Mouse (Mus musculus) adrenal gland, postnatal 14 days (tissue): Measurements from ENCODE around the gene Pls1. TPM values are rescaled to one million over a fixed set of nuclear protein-coding genes. Genes with fewer than 3 reads are reported as not detected.

Experiments
- DNase-seq: peaks from one replicate; pipeline ENCODE4 v3.0.0; 2021; ENCODE audit warnings: mixed read lengths
- long read RNA-seq, 2 experiments: library from polyadenylated mRNA; stranded (forward); transcript quantifications; one replicate each; pipeline ENCODE4 v2.0.0; 2021
- total RNA-seq: library from RNA; stranded (reverse); gene quantifications from 2 replicates; pipeline ENCODE4 v1.2.3, GENCODE M21; 2021

The Pls1 gene
- total RNA-seq, result 4.1 and 6.1 TPM in 2 replicates
- long read RNA-seq, experiment 1, partial matches to known transcripts, result 0 of 6 reads
- long read RNA-seq, experiment 1, other reads (novel, unspliced or antisense), result 2 of 6 reads
- long read RNA-seq, experiment 2, result 0 reads

DNA sequence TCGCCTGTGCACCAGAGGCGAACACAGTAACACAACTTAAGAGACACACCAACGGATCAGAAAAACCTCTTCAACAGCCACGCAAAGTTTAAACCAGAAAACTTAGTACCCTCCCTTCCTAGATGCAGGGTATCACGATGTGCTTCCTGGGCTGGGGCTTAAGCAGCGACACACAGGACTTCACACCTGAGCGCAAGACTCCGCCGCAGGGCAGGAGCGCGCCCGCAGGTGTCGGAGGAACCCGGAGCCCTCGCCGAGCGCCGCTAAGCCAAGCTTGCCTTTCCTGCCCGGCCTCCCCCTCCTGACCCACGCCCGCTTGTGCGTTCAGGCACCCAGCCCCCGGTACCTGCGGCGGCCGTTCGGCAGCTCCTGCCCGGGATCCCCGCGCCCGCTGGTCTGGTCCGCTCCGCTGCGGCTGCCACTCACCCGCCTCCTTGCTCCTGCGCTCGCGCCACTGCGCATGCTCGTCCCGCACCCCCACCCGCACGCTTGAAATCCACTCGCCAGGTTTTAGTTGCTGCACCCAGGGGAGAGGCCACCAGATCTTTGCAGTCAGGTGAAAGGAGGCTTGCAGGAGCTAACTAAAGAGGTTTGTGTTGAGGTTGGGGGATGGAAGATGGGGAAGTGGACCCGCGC lies at the start of gene Pls1:
Gene Pls1, minus strand, starts transcription at position 487 of the 636 bp plus-strand sequence.
- peak; percentile 92 for DNase-seq

DNA sequence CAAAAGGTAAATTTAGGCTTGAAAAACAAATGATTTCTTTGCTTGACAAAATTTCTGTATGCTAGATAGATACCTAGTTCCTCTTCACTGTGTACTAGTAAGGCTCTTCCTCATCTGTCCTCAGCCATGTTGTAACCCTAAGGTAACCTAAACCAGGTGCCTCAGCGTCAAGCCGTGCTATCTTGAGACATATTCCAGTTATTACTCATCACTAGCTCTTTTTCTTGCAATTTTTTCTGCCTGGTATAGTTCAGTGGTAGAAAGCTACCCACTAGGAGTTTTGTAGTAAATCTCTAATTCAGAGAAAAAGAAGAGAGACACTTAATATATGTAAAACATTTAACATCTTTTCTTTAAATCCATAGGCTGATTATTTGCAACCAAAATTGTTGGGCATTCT lies 37.6 kb upstream of the Pls1 start:
- DNase-seq, result no peak

DNA sequence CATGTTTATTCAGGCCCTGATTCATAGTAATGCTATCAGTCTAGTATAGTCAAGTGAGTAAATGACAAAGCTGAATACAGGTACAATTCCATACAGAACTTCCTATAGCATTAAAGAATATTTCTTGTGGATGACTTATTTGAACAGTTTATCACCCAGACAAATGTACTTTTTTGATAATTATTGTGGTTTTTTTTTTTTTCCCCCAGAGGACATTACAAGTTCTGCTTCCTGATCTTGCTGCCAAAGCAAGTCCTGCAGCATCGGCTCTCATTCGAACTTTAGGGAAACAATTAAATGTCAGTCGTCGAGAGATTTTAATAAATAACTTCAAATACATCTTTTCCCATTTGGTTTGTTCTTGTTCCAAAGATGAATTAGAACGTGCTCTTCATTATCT lies 33.1 kb upstream of the Pls1 start:
- no peak for DNase-seq

GRCm38 (mm10) chr9:95858027-95858570 lies 13.0 kb upstream of the Pls1 start:
- peak; percentile 48 for DNase-seq

GRCm38 (mm10) chr9:95857414-95858026 lies 12.4 kb upstream of the Pls1 start, which contains the start of gene Atr:
Gene Atr (plus strand): TSS chr9:95857597.
- peak; percentile 96 for DNase-seq

GRCm38 (mm10) chr9:95856004-95856403 lies 10.9 kb upstream of the Pls1 start:
- DNase-seq, result peak; percentile 43

- DNase-seq, result no peak
Measured at GRCm38 (mm10) chr9:95854891-95855290, 9.8 kb upstream of the Pls1 start.

DNA sequence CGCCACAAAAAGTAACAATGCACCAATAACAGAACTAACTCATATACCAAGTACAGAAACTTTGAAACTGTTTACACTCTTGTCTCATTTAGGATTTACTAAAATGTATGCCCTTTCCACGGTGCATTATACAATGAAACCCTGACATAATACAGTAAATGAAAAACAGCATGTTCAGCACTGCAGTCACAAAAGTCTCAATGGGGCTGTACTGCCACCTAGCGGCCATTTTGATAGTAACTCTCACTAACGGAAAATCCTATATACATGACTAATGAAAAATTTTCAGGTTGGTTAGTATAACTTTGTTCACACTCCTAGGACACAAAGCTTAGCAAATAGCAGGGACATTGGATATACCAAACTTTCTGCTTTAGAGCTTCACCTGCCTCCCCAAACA lies 7.8 kb upstream of the Pls1 start:
- DNase-seq, result peak; percentile 85

GRCm38 (mm10) chr9:95851671-95852070 lies 6.6 kb upstream of the Pls1 start:
- no peak for DNase-seq

DNA sequence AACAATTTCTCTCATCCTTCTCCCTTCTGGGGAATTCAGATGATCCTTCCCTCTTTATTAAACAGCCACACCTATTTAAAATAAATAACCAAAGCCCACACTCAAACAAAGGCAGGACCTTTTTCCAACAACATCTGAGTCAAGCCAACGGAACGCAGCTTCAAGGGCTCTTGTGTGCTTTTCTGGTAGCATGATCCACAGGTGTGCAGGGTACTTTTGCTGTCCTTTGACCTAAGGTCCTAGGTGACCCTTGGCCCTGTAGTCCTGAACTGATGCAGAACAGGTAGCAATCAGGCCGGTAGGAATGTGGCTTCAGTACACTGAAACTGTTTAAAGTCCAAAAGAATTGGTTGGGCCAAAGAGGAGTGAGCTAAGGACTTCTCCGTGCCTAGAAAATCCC lies 600 bp upstream of the Pls1 start:
- DNase-seq, result no peak

DNA sequence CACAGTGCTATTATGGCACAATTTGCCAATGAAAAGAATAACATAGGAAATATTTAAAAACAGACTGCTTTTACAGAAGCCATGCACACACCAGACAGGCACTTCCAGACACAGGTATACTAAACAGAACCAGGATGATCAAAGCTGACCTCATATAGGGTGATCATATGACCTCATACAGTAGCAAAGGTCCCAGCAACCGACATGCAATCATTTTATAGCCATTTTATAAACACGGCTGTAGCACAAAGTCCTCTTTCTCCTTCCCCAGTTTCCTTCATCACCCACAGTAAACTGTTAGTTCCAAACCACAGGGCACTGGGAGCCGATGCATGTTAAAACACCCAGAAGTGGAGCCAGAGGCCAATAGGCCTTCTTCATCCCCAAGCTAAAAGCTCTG lies 5.7 kb downstream of the Pls1 start:
- no peak for DNase-seq

- DNase-seq, result no peak
Measured at GRCm38 (mm10) chr9:95835741-95836140, 9.4 kb downstream of the Pls1 start.

GRCm38 (mm10) chr9:95834799-95835198 lies 10.3 kb downstream of the Pls1 start:
- no peak for DNase-seq

- DNase-seq, result no peak
Measured at GRCm38 (mm10) chr9:95832758-95833157, 12.4 kb downstream of the Pls1 start.

DNA sequence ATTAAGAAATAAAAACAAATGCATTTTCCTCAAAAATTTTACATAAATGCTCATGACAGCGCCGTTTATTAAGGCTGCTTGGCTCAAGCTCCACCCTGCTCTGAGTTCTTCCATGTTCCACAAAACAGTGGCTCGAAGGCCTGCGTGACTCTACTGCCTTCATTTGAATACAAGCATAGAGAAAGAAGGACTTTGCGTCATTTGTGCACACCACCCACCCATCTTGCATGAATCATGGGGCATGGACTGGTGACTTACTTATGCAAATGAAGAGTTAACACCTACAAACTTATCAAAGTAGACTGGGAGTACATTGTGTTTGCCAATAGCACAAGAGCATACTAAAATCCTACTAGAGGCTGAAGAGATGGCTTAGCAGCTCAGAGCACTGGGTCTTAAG lies 17.5 kb downstream of the Pls1 start:
- no peak for DNase-seq

GRCm38 (mm10) chr9:95822531-95822930 lies 22.6 kb downstream of the Pls1 start:
- DNase-seq, result no peak

DNA sequence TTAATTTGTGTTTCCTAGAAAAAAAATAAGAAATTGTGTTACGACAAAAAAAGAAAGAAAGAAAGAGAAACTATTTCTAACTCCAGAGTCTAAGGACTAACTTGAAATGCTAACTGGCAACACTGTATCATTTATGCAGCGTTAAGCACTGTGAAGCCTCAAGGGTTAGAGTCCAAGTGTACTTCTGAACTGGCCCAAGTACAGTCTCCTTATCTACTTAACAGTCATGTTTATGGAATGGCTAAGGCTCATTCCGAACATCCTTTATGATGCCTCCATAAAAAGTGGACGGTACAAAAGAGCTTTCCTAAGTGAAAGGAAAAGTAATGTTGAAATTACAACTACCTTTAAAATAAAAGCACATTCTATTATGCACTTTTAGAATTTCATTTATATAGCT lies 29.4 kb downstream of the Pls1 start:
- DNase-seq, result no peak

GRCm38 (mm10) chr9:95815015-95815673 lies 30.0 kb downstream of the Pls1 start:
- no peak for DNase-seq

DNA sequence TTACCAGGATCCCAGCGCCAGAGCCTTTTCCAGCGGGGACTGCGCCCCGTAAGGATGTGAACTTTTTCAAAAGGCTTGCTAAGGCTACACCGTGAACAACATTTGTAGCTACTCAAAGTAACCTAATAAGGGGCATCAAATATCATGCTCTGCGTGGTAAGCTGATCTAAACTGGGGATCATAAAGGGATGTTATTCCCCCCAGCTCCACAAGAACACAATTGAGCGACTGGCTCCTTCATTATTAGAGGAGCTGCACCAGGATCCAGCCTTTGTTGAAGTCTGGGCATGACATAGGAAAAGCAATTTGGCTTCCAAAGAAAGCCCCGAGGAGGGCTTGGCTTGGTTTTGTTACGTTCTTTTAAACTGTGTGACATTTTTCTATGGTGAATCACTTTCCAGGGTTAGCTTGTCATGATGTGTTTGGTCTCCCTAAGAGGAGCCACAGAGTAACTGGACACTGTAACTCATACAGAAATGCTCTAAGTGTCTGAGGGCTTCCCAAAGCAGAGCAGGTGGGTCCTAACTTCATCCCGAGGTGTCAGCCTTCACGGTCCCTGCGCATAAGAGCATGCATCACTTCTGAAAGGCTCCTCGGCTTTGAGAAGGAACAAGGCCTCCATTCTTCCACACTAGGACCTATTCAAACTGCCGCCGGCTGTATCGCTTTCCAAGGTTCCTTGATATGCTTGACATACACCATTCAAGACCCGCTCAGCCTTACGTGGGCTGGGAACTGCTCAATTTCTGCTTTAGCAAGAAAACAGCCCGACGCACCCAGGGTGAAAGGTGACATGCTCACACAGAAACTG lies 31.2 kb downstream of the Pls1 start:
- DNase-seq, result no peak

- no peak for DNase-seq
Measured at GRCm38 (mm10) chr9:95811817-95812216, 33.3 kb downstream of the Pls1 start.

DNA sequence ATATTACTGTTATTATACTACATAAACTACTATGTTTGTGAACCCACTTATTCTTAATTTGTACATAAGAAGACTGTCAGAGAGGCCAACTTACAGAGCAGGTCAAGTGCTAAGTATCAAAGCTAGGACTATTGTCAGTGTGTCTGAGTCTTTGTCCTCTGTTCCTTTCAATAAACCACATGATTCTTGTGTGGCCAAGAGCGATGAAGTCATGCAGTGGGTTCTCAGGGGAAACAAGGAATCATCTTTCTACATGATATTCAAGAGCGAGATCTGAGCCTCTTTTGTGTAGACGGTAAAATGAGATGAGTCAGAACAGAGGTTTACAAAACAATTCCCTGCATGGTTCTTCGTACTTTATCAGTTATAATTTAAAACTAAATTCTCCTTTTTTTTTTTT lies 35.5 kb downstream of the Pls1 start:
- no peak for DNase-seq

DNA sequence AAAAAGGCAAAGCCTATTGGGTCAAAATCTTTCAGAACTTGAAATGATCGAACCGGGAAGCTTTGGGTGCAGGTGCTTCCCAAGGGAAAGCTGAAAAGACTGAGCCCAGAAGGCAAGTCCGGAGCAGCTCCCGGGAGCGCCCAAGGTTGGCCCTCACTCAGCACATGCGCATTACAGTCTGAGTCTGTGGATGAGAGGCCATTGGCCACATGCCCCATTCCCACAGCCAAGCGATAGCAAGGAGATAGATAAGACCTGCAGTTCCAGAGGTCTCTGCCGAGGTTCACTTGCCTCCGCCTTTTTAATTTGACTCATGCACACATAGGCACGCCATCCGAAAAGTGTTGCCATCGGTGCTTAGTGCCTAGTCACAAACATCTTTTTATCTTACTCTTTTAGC lies 39.7 kb downstream of the Pls1 start:
- DNase-seq, result no peak
